Mouse (Mus musculus) heart, postnatal 25 days (tissue): ENCODE measurements around the gene 0610012G03Rik. TPM values are rescaled to one million over a fixed set of nuclear protein-coding genes. Genes with fewer than 3 reads are reported as not detected.

Experiments used
- DNase-seq: peaks from one replicate; pipeline ENCODE4 v3.0.0; 2022; ENCODE audit warnings: low spot score
- intact Hi-C: fragments of 180-260 bp; cut with DNase I; formaldehyde crosslinking; loops from one replicate; pipeline ENCODE4 v1.15.1; 2025
- total RNA-seq, 2 experiments: library from RNA; stranded (reverse); gene quantifications; 2 replicates each; pipeline ENCODE4 v1.2.3; 2021

Gene 0610012G03Rik
- total RNA-seq, 2 experiments from 2014 or later, result 81.8 to 82.0 TPM

GRCm38 (mm10) chr16:31933751-31934549 lies 14.3 kb downstream of the 0610012G03Rik start, which contains the start of gene Pigz:
Pigz (plus strand) TSS chr16:31933851.
- intact Hi-C loops, result no loop called here
- peak; percentile 21 for DNase-seq

- intact Hi-C loops, result no loop called here
- peak; percentile 85 for DNase-seq
Observed at GRCm38 (mm10) chr16:31932840-31933697, 15.2 kb downstream of the 0610012G03Rik start.

- intact Hi-C loops, result no loop called here
- no peak for DNase-seq
Observed at GRCm38 (mm10) chr16:31932255-31932654, 16.0 kb downstream of the 0610012G03Rik start.

GRCm38 (mm10) chr16:31931330-31931729 lies 17.0 kb downstream of the 0610012G03Rik start:
- no peak for DNase-seq
- intact Hi-C loops, result no loop called here

GRCm38 (mm10) chr16:31927412-31927811 lies 20.9 kb downstream of the 0610012G03Rik start:
- intact Hi-C loops, result no loop called here
- DNase-seq, result no peak

- no peak for DNase-seq
- intact Hi-C loops, result no loop called here
Observed at GRCm38 (mm10) chr16:31926547-31927182, 21.6 kb downstream of the 0610012G03Rik start.

- intact Hi-C loops, result no loop called here
- no peak for DNase-seq
Observed at GRCm38 (mm10) chr16:31926091-31926490, 22.2 kb downstream of the 0610012G03Rik start.

GRCm38 (mm10) chr16:31924368-31924767 lies 23.9 kb downstream of the 0610012G03Rik start:
- intact Hi-C loops, result no loop called here
- no peak for DNase-seq

- intact Hi-C loops, result loop anchor here (1.0 to 5.0 kb wide), 3 partner anchors 40 to 461 kb away; partner anchors contain the start of gene Meltf
- DNase-seq, result peak; percentile 22
Observed at GRCm38 (mm10) chr16:31918248-31918724, 30.0 kb downstream of the 0610012G03Rik start.

- no peak for DNase-seq
- intact Hi-C loops, result loop anchor here (1.0 to 5.0 kb wide), 3 partner anchors 39 to 460 kb away; partner anchors contain the start of gene Meltf
Observed at GRCm38 (mm10) chr16:31917776-31918175, 30.5 kb downstream of the 0610012G03Rik start.

- intact Hi-C loops, result no loop called here
- DNase-seq, result no peak
Observed at GRCm38 (mm10) chr16:31910281-31910847, 37.9 kb downstream of the 0610012G03Rik start.

- DNase-seq, result no peak
- intact Hi-C loops, result no loop called here
Observed at GRCm38 (mm10) chr16:31908959-31909358, 39.3 kb downstream of the 0610012G03Rik start.

GRCm38 (mm10) chr16:31906896-31907295 lies 41.4 kb downstream of the 0610012G03Rik start:
- DNase-seq, result no peak
- intact Hi-C loops, result no loop called here

GRCm38 (mm10) chr16:31905891-31906825 lies 42.1 kb downstream of the 0610012G03Rik start:
- intact Hi-C loops, result no loop called here
- DNase-seq, result no peak

GRCm38 (mm10) chr16:31905331-31905730 lies 43.0 kb downstream of the 0610012G03Rik start:
- DNase-seq, result no peak
- intact Hi-C loops, result no loop called here

GRCm38 (mm10) chr16:31903239-31903638 lies 45.1 kb downstream of the 0610012G03Rik start:
- DNase-seq, result no peak
- intact Hi-C loops, result no loop called here

- no peak for DNase-seq
- intact Hi-C loops, result no loop called here
Observed at GRCm38 (mm10) chr16:31901886-31902285, 46.4 kb downstream of the 0610012G03Rik start.

GRCm38 (mm10) chr16:31898546-31899326 lies 49.6 kb downstream of the 0610012G03Rik start:
- intact Hi-C loops, result no loop called here
- DNase-seq, result no peak
